In genomic region chr2:114622550-114622939, GRCm38 (mm10) we compare ENCODE assay signal across 8 mouse cellular contexts. TPM values are rescaled to one million over a fixed set of nuclear protein-coding genes. Genes with fewer than 3 reads are reported as not detected.
A peak's percentile ranks its signal among the peaks of the same experiment; 100 is the strongest.
DNase-seq lines count a peak whose midpoint lies in the region; ATAC-seq and TF ChIP-seq lines count a peak whose summit lies in the region.

No protein-coding gene starts in this region.

- TF ChIP-seq CTCF in hindbrain, postnatal 0 days (IDR thresholded peaks at IDR 0.05; ENCODE audit: low read depth) = no peak

- H3K36me3 ChIP-seq in hindbrain, embryonic 10.5 days = no peaks in the 10 kb centered on the region
- H3K36me3 ChIP-seq in hindbrain, postnatal 0 days (ENCODE audit: insufficient read depth, low read length) = no peaks in the 10 kb centered on the region
- no peaks in the 10 kb centered on the region for H3K36me3 ChIP-seq in embryonic facial prominence, embryonic 14.5 days (ENCODE audit: control insufficient read depth, insufficient read depth, low read length)
- H3K36me3 ChIP-seq in hindbrain, embryonic 11.5 days (ENCODE audit: control insufficient read depth, insufficient read depth, low read length) = no peaks in the 10 kb centered on the region

- no peaks in the 10 kb centered on the region for H3K9me3 ChIP-seq in hindbrain, embryonic 10.5 days
- no peaks in the 10 kb centered on the region for H3K9me3 ChIP-seq in hindbrain, postnatal 0 days (ENCODE audit: low read length)
- H3K9me3 ChIP-seq in embryonic facial prominence, embryonic 14.5 days (ENCODE audit: control insufficient read depth, low read length) = no peaks in the 10 kb centered on the region
- H3K9me3 ChIP-seq in hindbrain, embryonic 11.5 days (ENCODE audit: control insufficient read depth, low read length) = no peaks in the 10 kb centered on the region

- H3K4me2 ChIP-seq in hindbrain, postnatal 0 days (ENCODE audit: low read depth, low read length) = no peak overlapping the region
- no peak overlapping the region for H3K4me2 ChIP-seq in embryonic facial prominence, embryonic 14.5 days (ENCODE audit: low read depth, low read length)
- no peak overlapping the region for H3K4me2 ChIP-seq in hindbrain, embryonic 11.5 days (replicated peaks; ENCODE audit: low read depth, low read length)

- no peak overlapping the region for H3K4me3 ChIP-seq in hindbrain, embryonic 10.5 days
- H3K4me3 ChIP-seq in hindbrain, postnatal 0 days (ENCODE audit: low read length) = no peak overlapping the region
- no peak overlapping the region for H3K4me3 ChIP-seq in embryonic facial prominence, embryonic 14.5 days (ENCODE audit: low read depth, low read length)
- no peak overlapping the region for H3K4me3 ChIP-seq in hindbrain, embryonic 11.5 days (ENCODE audit: low read depth, low read length)

- H3K27ac ChIP-seq in hindbrain, embryonic 10.5 days = peak overlapping the region; percentile 62; the same call in 1 of the 2 replicates
- no peak overlapping the region for H3K27ac ChIP-seq in hindbrain, postnatal 0 days
- H3K27ac ChIP-seq in embryonic facial prominence, embryonic 14.5 days (replicated peaks; ENCODE audit: low read depth, low read length) = no peak overlapping the region
- H3K27ac ChIP-seq in hindbrain, embryonic 11.5 days (ENCODE audit: low read depth, low read length) = no peak overlapping the region

- H3K9ac ChIP-seq in hindbrain, postnatal 0 days (replicated peaks; ENCODE audit: low read length) = no peak overlapping the region
- no peak overlapping the region for H3K9ac ChIP-seq in embryonic facial prominence, embryonic 14.5 days (ENCODE audit: low read depth, low read length)
- H3K9ac ChIP-seq in hindbrain, embryonic 11.5 days (ENCODE audit: low read depth, low read length) = no peak overlapping the region

- H3K27me3 ChIP-seq in hindbrain, embryonic 10.5 days (ENCODE audit: insufficient read depth, poor library complexity, severe bottlenecking) = no peaks in the 10 kb centered on the region
- no peaks in the 10 kb centered on the region for H3K27me3 ChIP-seq in hindbrain, postnatal 0 days (ENCODE audit: insufficient read depth, low read length)
- no peaks in the 10 kb centered on the region for H3K27me3 ChIP-seq in embryonic facial prominence, embryonic 14.5 days (replicated peaks; ENCODE audit: control insufficient read depth, insufficient read depth, low read length)
- H3K27me3 ChIP-seq in hindbrain, embryonic 11.5 days (ENCODE audit: control insufficient read depth, insufficient read depth, low read length) = no peaks in the 10 kb centered on the region

- no peak for ATAC-seq in hindbrain, postnatal 0 days
- no peak for ATAC-seq in embryonic facial prominence, embryonic 14.5 days (ENCODE audit: low read depth)
- peak; percentile 58; the same call in 1 of the 2 replicates for ATAC-seq in hindbrain, embryonic 11.5 days (ENCODE audit: low FRiP score)
- no peak for ATAC-seq in cerebellum, adult (ENCODE audit: insufficient number of reproducible peaks, low FRiP score, low TSS enrichment)

- 14% methylated on average over 2 of the region's 2 CpGs for WGBS in hindbrain, embryonic 10.5 days
- 9% methylated on average over 2 of the region's 2 CpGs for WGBS in hindbrain, postnatal 0 days
- WGBS in embryonic facial prominence, embryonic 14.5 days = 19% methylated on average over 2 of the region's 2 CpGs
- 9% methylated on average over 2 of the region's 2 CpGs for WGBS in hindbrain, embryonic 11.5 days

- peaks cover 16% of the 10 kb centered on the region for H3K4me1 ChIP-seq in hindbrain, embryonic 10.5 days (replicated peaks)
- H3K4me1 ChIP-seq in hindbrain, postnatal 0 days (ENCODE audit: insufficient read depth, low read length) = no peaks in the 10 kb centered on the region
- H3K4me1 ChIP-seq in embryonic facial prominence, embryonic 14.5 days (ENCODE audit: control insufficient read depth, insufficient read depth, low read length) = peaks cover 5% of the 10 kb centered on the region
- H3K4me1 ChIP-seq in hindbrain, embryonic 11.5 days (replicated peaks; ENCODE audit: control insufficient read depth, insufficient read depth, low read length) = no peaks in the 10 kb centered on the region

- no peak for DNase-seq in hindbrain, embryonic 10.5 days (ENCODE audit: low spot score)
- DNase-seq in hindbrain, postnatal 0 days (ENCODE audit: low spot score) = no peak
- DNase-seq in embryonic facial prominence, embryonic 14.5 days (ENCODE audit: low spot score) = peak; percentile 20
- DNase-seq in hindbrain, embryonic 11.5 days (ENCODE audit: low spot score) = peak; percentile 27
- peak; percentile 14 for DNase-seq in mesoderm, embryonic 11.5 days (ENCODE audit: low read depth, low spot score)
- no peak for DNase-seq in ovary, postnatal 36 days (ENCODE audit: low spot score)
- no peak for DNase-seq in cerebellum, postnatal 4 days (ENCODE audit: low spot score in 2 of 2)

RNA-seq across cellular contexts. Expression of gene Dph6, which starts 32.2 kb away (rescaled TPM):
- 17.7 and 20.4 TPM in 2 replicates for polyA plus RNA-seq in hindbrain, embryonic 10.5 days (2016; fragmentation: Nextera tagmentation; extraction: Ambion mirVana)
- total RNA-seq in hindbrain, postnatal 0 days (2014; rRNA removed) = 8.9 and 13.4 TPM in 2 replicates
- 12.6 and 13.6 TPM in 2 replicates for polyA plus RNA-seq in hindbrain, postnatal 0 days (2015; fragmentation: Nextera tagmentation; extraction: Ambion mirVana)
- polyA plus RNA-seq in embryonic facial prominence, embryonic 14.5 days (2014; fragmentation: Nextera tagmentation; extraction: Ambion mirVana) = 18.5 and 21.0 TPM in 2 replicates
- polyA plus RNA-seq in hindbrain, embryonic 11.5 days (2014; fragmentation: Nextera tagmentation; extraction: Ambion mirVana) = 18.4 and 20.0 TPM in 2 replicates

Comparison
In these comparisons a context has a peak if more than half of its experiments do, and no peak if none do; other contexts are left out.
1. DNase-seq: peak in embryonic facial prominence, embryonic 14.5 days (single experiment), hindbrain, embryonic 11.5 days (single experiment) and mesoderm, embryonic 11.5 days (single experiment); none in hindbrain, embryonic 10.5 days (single experiment), hindbrain, postnatal 0 days (single experiment), ovary, postnatal 36 days (single experiment) and cerebellum, postnatal 4 days (0 of 2).